Mouse (Mus musculus): ENCODE measurements around the gene Csmd2. TPM values are rescaled to one million over a fixed set of nuclear protein-coding genes. Genes with fewer than 3 reads are reported as not detected.

The Csmd2 gene
- total RNA-seq, 1 experiment = 0.80 TPM

- Histone ChIP-seq H3K9ac (ENCODE audit: insufficient read depth, low read depth, low read length, poor library complexity, severe bottlenecking) (no peak overlapping the region), H3K27ac (ENCODE audit: insufficient read depth, low read depth, low read length, poor library complexity, severe bottlenecking) (no peak overlapping the region), H3K4me3 (ENCODE audit: insufficient read depth in 1 of 2, low read depth in 1 of 2, low read length in 2 of 2, poor library complexity in 1 of 2, severe bottlenecking in 1 of 2) (no peak overlapping the region), H3K9me3 (ENCODE audit: control insufficient read depth, insufficient read depth, low read depth, low read length) (no peaks in the 10 kb centered on the region), H3K36me3 (ENCODE audit: control insufficient read depth, insufficient read depth, low read length, poor library complexity, severe bottlenecking) (no peaks in the 10 kb centered on the region), H3K4me1 (ENCODE audit: control insufficient read depth in 2 of 2, insufficient read depth in 2 of 2, low read length in 2 of 2, poor library complexity in 1 of 2) (no peaks in the 10 kb centered on the region)
- DNase-seq (ENCODE audit: low read depth, low spot score) = no peak
- in situ Hi-C loops (cut with MboI; ENCODE audit: low sequenced_read_pairs in 2 of 2, unreplicated experiment in 2 of 2) = no loop called here
- TF ChIP-seq CHD2 (IDR thresholded peaks at IDR 0.05; ENCODE audit: low read depth, low read length) (no peak), MAFK (IDR thresholded peaks at IDR 0.05; ENCODE audit: insufficient read depth, low read depth, low read length) (no peak), HCFC1 (IDR thresholded peaks at IDR 0.05; ENCODE audit: borderline replicate concordance, insufficient read depth, low read length) (no peak), ZC3H11A (IDR thresholded peaks at IDR 0.05; ENCODE audit: borderline replicate concordance, low read depth, low read length) (no peak), ZNF384 (IDR thresholded peaks at IDR 0.05; ENCODE audit: low read depth, low read length) (no peak)
These were observed 563.1 kb downstream of the Csmd2 start for GRCm38 (mm10) chr4:128550756-128551155.

GRCm38 (mm10) chr4:128554198-128554597 lies 566.5 kb downstream of the Csmd2 start:
- H3K4me3 ChIP-seq (ENCODE audit: insufficient read depth in 1 of 2, low read depth in 1 of 2, low read length in 2 of 2, poor library complexity in 1 of 2, severe bottlenecking in 1 of 2) = no peak overlapping the region
- TF ChIP-seq HCFC1 (IDR thresholded peaks at IDR 0.05; ENCODE audit: borderline replicate concordance, insufficient read depth, low read length) = no peak
- TF ChIP-seq CHD2 (IDR thresholded peaks at IDR 0.05; ENCODE audit: low read depth, low read length) = no peak
- no peak for TF ChIP-seq ZNF384 (IDR thresholded peaks at IDR 0.05; ENCODE audit: low read depth, low read length)
- TF ChIP-seq ZC3H11A (IDR thresholded peaks at IDR 0.05; ENCODE audit: borderline replicate concordance, low read depth, low read length) = no peak
- no peak for TF ChIP-seq MAFK (IDR thresholded peaks at IDR 0.05; ENCODE audit: insufficient read depth, low read depth, low read length)
- H3K9me3 ChIP-seq (ENCODE audit: control insufficient read depth, insufficient read depth, low read depth, low read length) = no peaks in the 10 kb centered on the region
- H3K36me3 ChIP-seq (ENCODE audit: control insufficient read depth, insufficient read depth, low read length, poor library complexity, severe bottlenecking) = no peaks in the 10 kb centered on the region
- no peak overlapping the region for H3K27ac ChIP-seq (ENCODE audit: insufficient read depth, low read depth, low read length, poor library complexity, severe bottlenecking)
- in situ Hi-C loops (cut with MboI; ENCODE audit: low sequenced_read_pairs in 2 of 2, unreplicated experiment in 2 of 2) = no loop called here
- DNase-seq (ENCODE audit: low read depth, low spot score) = no peak
- H3K4me1 ChIP-seq (ENCODE audit: control insufficient read depth in 2 of 2, insufficient read depth in 2 of 2, low read length in 2 of 2, poor library complexity in 1 of 2) = no peaks in the 10 kb centered on the region
- no peak overlapping the region for H3K9ac ChIP-seq (ENCODE audit: insufficient read depth, low read depth, low read length, poor library complexity, severe bottlenecking)

GRCm38 (mm10) chr4:128560327-128560726 lies 572.7 kb downstream of the Csmd2 start:
- TF ChIP-seq MAFK (IDR thresholded peaks at IDR 0.05; ENCODE audit: insufficient read depth, low read depth, low read length) (no peak), HCFC1 (IDR thresholded peaks at IDR 0.05; ENCODE audit: borderline replicate concordance, insufficient read depth, low read length) (no peak), ZC3H11A (IDR thresholded peaks at IDR 0.05; ENCODE audit: borderline replicate concordance, low read depth, low read length) (no peak), ZNF384 (IDR thresholded peaks at IDR 0.05; ENCODE audit: low read depth, low read length) (no peak), CHD2 (IDR thresholded peaks at IDR 0.05; ENCODE audit: low read depth, low read length) (no peak)
- H3K4me1 ChIP-seq (ENCODE audit: control insufficient read depth in 2 of 2, insufficient read depth in 2 of 2, low read length in 2 of 2, poor library complexity in 1 of 2) = no peaks in the 10 kb centered on the region; a peak in 1 of 4 replicates
- H3K36me3 ChIP-seq (ENCODE audit: control insufficient read depth, insufficient read depth, low read length, poor library complexity, severe bottlenecking) = no peaks in the 10 kb centered on the region
- no peak overlapping the region for H3K9ac ChIP-seq (ENCODE audit: insufficient read depth, low read depth, low read length, poor library complexity, severe bottlenecking)
- DNase-seq (ENCODE audit: low read depth, low spot score) = peak; percentile 24
- in situ Hi-C loops (cut with MboI; ENCODE audit: low sequenced_read_pairs in 2 of 2, unreplicated experiment in 2 of 2) = no loop called here
- H3K27ac ChIP-seq (ENCODE audit: insufficient read depth, low read depth, low read length, poor library complexity, severe bottlenecking) = no peak overlapping the region
- no peaks in the 10 kb centered on the region for H3K9me3 ChIP-seq (ENCODE audit: control insufficient read depth, insufficient read depth, low read depth, low read length)
- no peak overlapping the region for H3K4me3 ChIP-seq (ENCODE audit: insufficient read depth in 1 of 2, low read depth in 1 of 2, low read length in 2 of 2, poor library complexity in 1 of 2, severe bottlenecking in 1 of 2)

DNA sequence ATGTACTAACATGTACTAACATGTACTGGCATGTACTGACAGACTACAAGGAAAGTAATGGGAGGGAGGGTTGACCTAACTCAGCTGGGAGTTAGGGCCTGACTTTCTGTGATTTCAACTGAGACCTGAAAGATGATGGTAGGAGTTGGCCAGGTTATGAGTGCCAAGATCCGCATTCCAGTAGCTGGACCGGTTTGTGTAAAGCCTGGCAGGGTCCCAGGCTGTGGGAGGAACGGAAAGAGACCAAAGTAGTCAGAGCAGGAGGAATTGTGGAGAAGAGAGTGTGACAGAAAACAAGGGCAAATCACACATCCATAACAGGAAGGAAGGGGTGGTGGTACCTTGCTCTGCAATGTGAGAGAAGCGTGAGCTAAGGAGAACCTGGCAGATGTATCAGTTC lies 588.2 kb downstream of the Csmd2 start:
- H3K36me3 ChIP-seq (ENCODE audit: control insufficient read depth, insufficient read depth, low read length, poor library complexity, severe bottlenecking) = peaks cover 5% of the 10 kb centered on the region; the same call in 1 of the 2 replicates
- no peak overlapping the region for H3K27ac ChIP-seq (ENCODE audit: insufficient read depth, low read depth, low read length, poor library complexity, severe bottlenecking)
- in situ Hi-C loops (cut with MboI; ENCODE audit: low sequenced_read_pairs in 2 of 2, unreplicated experiment in 2 of 2) = no loop called here
- no peak overlapping the region for H3K9ac ChIP-seq (ENCODE audit: insufficient read depth, low read depth, low read length, poor library complexity, severe bottlenecking)
- H3K9me3 ChIP-seq (ENCODE audit: control insufficient read depth, insufficient read depth, low read depth, low read length) = no peaks in the 10 kb centered on the region
- H3K4me3 ChIP-seq (ENCODE audit: insufficient read depth in 1 of 2, low read depth in 1 of 2, low read length in 2 of 2, poor library complexity in 1 of 2, severe bottlenecking in 1 of 2) = no peak overlapping the region
- TF ChIP-seq ZNF384 (IDR thresholded peaks at IDR 0.05; ENCODE audit: low read depth, low read length) (no peak), MAFK (IDR thresholded peaks at IDR 0.05; ENCODE audit: insufficient read depth, low read depth, low read length) (no peak), CHD2 (IDR thresholded peaks at IDR 0.05; ENCODE audit: low read depth, low read length) (no peak), HCFC1 (IDR thresholded peaks at IDR 0.05; ENCODE audit: borderline replicate concordance, insufficient read depth, low read length) (no peak), ZC3H11A (IDR thresholded peaks at IDR 0.05; ENCODE audit: borderline replicate concordance, low read depth, low read length) (no peak)
- DNase-seq (ENCODE audit: low read depth, low spot score) = no peak
- H3K4me1 ChIP-seq (ENCODE audit: control insufficient read depth in 2 of 2, insufficient read depth in 2 of 2, low read length in 2 of 2, poor library complexity in 1 of 2) = no peaks in the 10 kb centered on the region

DNA sequence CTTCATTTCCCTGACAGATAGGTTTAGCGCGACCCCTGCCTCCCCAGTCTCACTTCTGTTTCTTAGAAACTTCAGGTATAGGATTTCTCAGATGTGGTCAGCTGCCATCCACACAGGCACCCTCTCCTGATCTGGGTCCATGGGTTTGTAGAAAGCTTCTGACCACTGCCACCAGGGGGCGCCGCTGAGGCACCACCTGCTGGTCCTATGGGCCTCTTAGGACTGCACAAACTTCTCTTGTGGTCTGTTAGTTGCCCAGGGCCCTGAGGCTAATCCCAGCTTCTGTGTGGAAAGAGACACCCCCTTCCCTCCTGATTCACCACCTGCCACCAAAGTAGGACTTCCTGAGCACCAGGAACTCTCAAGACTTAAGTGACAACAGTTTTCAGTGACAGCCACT lies 591.5 kb downstream of the Csmd2 start:
- TF ChIP-seq CHD2 (IDR thresholded peaks at IDR 0.05; ENCODE audit: low read depth, low read length) (no peak), HCFC1 (IDR thresholded peaks at IDR 0.05; ENCODE audit: borderline replicate concordance, insufficient read depth, low read length) (no peak), ZNF384 (IDR thresholded peaks at IDR 0.05; ENCODE audit: low read depth, low read length) (no peak), MAFK (IDR thresholded peaks at IDR 0.05; ENCODE audit: insufficient read depth, low read depth, low read length) (no peak), ZC3H11A (IDR thresholded peaks at IDR 0.05; ENCODE audit: borderline replicate concordance, low read depth, low read length) (no peak)
- 0 out of 2 replicates have a peak, but pooled peaks cover 2% of the 10 kb centered on the region for H3K9me3 ChIP-seq (ENCODE audit: control insufficient read depth, insufficient read depth, low read depth, low read length)
- peak; percentile 45 for DNase-seq (ENCODE audit: low read depth, low spot score)
- H3K27ac ChIP-seq (ENCODE audit: insufficient read depth, low read depth, low read length, poor library complexity, severe bottlenecking) = no peak overlapping the region
- H3K4me3 ChIP-seq (ENCODE audit: insufficient read depth in 1 of 2, low read depth in 1 of 2, low read length in 2 of 2, poor library complexity in 1 of 2, severe bottlenecking in 1 of 2) = no peak overlapping the region
- H3K36me3 ChIP-seq (ENCODE audit: control insufficient read depth, insufficient read depth, low read length, poor library complexity, severe bottlenecking) = peaks cover 11% of the 10 kb centered on the region
- H3K4me1 ChIP-seq (ENCODE audit: control insufficient read depth in 2 of 2, insufficient read depth in 2 of 2, low read length in 2 of 2, poor library complexity in 1 of 2) = no peaks in the 10 kb centered on the region
- H3K9ac ChIP-seq (ENCODE audit: insufficient read depth, low read depth, low read length, poor library complexity, severe bottlenecking) = no peak overlapping the region
- in situ Hi-C loops (cut with MboI; ENCODE audit: low sequenced_read_pairs in 2 of 2, unreplicated experiment in 2 of 2) = no loop called here
